Mouse (Mus musculus) cerebral cortex, adult 2 months (tissue): ENCODE results near the gene Maff.

Experiments used
- WGBS: fragments of 180-500 bp; shearing (Covaris S2); methylation state at CpG from one replicate; pipeline ENCODE4 v1.1.7; 2018; 5-methylcytosine and 5-hydroxymethylcytosine counted together

Maff gene

DNA sequence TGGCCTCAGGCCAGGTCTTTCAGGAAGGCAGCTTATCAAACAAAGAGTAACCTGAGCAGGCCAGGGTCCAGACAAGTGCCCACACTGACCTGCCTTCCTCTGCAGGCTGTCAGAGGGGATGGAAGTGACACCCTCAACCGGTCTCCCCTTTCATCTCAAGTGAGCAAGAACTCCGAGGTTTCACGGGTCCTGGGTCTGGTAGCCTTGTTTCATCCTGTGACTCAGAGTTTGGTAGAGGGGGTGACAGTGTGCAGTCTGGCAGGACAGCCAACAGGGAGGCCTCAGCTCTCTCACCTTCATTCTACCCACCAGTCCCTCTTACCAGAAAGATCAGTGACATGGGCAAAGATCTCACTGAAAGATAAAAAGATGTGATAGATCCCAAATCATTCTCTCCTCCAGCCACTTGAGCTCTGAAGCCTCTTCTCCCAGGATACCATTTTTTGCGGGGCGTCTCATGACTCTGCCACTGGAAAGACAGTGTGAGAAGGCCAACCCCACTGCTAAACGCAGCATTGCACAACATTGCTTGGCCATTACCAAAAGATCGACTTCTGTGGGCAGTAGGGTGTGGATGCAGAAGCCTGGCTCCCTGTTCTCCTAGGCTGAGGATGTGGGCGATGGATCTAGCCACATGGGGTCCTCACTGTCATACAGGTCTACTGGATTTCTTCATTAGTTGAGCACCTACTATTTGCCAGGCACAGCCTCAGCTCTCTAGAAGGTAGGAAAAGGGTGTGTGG, at the start of gene Maff:
Gene Maff (plus strand): TSS at position 571 of the 743 bp plus-strand sequence.
- 68% methylated on average over 8 of the region's 8 CpGs for WGBS

DNA sequence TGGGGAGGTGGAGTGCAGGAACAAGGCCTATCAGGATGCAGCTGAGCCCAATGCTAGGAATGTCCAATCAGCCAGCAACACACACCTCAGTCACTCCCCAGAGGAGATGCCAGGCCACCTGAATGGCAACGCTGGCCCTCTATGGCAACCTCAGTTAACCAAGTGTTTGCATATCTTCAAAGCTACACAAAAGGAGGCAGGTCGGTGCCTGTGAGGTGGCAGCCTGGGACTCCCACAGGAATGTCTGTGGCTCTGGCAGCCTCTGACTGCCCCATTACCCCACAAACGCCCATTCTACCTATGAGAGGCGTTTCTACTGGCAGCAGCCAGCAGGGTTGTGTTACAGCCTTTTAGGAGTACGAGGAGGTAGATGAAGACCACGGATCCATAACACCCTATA, 47.9 kb upstream of the Maff start:
- WGBS, result 90% methylated on average over 6 of the region's 6 CpGs

GRCm38 (mm10) chr15:79299563-79300155, 46.8 kb upstream of the Maff start:
- WGBS, result 89% methylated on average over 2 of the region's 2 CpGs

GRCm38 (mm10) chr15:79303725-79304124, 42.7 kb upstream of the Maff start:
- 98% methylated on average over 8 of the region's 8 CpGs for WGBS

GRCm38 (mm10) chr15:79304832-79305231, 41.6 kb upstream of the Maff start:
- 64% methylated on average over 5 of the region's 5 CpGs for WGBS

GRCm38 (mm10) chr15:79306043-79306637, 40.3 kb upstream of the Maff start:
- 81% methylated on average over 23 of the region's 23 CpGs for WGBS

GRCm38 (mm10) chr15:79307861-79308260, 38.6 kb upstream of the Maff start:
- WGBS, result 88% methylated on average over 4 of the region's 4 CpGs

DNA sequence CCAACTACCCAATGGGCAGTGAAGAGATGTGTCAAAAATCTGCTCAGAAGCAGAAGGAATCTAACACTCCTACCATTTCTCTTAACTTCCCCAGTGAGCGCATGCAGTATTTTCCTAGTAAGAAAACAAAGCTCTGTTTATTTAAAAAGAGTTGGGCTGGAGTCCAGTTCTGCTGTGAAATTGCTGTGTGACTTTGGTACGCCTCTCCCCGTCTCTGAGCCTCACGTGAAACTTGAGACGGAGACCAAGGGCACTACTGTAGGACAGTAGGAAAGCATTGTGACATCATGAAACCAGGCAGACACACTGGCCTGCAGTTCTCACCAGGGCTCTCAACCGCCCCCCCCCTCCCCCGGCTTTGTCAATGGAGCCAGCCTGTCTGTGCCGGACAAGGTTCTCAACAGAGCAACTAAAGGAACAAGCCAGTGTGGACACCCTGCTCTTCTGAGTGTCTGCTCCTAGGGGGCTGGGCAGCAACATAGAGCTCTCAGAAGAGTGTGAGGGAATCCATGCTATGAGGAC, 32.5 kb upstream of the Maff start:
- WGBS, result 56% methylated on average over 8 of the region's 8 CpGs

DNA sequence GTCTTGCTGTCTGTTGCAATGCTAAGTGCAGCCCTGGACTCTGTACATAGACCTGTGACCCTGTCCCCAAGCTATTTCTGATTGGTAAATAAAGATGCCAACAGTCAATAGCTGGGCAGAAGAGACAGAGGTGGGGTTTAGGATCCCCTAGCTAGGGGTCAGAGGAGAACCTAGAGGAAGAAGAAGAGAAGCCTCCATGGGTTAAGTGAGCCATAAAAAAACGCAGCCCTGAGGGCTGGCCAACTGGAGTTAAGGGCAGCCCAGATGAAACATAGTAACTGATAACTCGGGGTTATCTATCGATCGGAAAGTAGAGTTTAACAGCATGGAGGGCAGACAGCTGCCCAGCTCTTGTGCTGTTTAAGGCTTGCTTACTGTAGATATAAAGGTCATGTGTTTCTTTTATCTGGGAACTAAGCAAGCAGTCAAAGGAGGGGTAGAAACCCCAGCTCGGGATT, 24.7 kb upstream of the Maff start:
- 87% methylated on average over 5 of the region's 5 CpGs for WGBS

- WGBS, result 69% methylated on average over 11 of the region's 11 CpGs
Measured at GRCm38 (mm10) chr15:79322281-79322990, 24.0 kb upstream of the Maff start.

- WGBS, result 57% methylated on average over 6 of the region's 6 CpGs
Measured at GRCm38 (mm10) chr15:79322991-79323790, 23.2 kb upstream of the Maff start.

- WGBS, result 65% methylated on average over 4 of the region's 4 CpGs
Measured at GRCm38 (mm10) chr15:79323791-79324155, 22.6 kb upstream of the Maff start.

DNA sequence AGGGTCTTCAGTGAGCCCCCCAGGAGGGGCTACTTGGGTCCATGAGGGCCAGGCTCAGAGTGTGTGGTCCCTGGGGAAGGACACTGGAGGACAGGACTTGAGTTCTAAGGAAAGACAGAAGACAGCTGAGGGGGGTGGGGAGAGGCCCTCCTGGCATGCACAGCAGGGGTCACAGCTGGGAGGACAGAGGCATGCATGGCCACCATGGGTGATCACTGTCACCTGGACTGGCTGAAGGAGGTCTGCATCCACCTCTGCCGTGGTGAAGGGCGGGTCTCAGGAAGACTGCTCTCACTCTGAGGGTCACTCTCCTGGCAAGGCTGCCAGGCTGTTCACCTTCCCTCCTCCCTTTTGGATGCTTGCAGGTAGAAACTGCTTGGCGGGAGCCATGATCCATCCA, 22.0 kb upstream of the Maff start:
- WGBS, result 88% methylated on average over 3 of the region's 3 CpGs

- 88% methylated on average over 3 of the region's 3 CpGs for WGBS
Measured at GRCm38 (mm10) chr15:79325742-79326141, 20.7 kb upstream of the Maff start.

GRCm38 (mm10) chr15:79326264-79326663, 20.2 kb upstream of the Maff start:
- 80% methylated on average over 4 of the region's 4 CpGs for WGBS

GRCm38 (mm10) chr15:79326971-79327961, 19.2 kb upstream of the Maff start:
- 14% methylated on average over 20 of the region's 20 CpGs for WGBS

GRCm38 (mm10) chr15:79328058-79328938, 18.1 kb upstream of the Maff start, which contains the start of gene Pla2g6:
TSS of gene Pla2g6 (minus strand) at chr15:79328390.
- 2% methylated on average over 46 of the region's 46 CpGs for WGBS

DNA sequence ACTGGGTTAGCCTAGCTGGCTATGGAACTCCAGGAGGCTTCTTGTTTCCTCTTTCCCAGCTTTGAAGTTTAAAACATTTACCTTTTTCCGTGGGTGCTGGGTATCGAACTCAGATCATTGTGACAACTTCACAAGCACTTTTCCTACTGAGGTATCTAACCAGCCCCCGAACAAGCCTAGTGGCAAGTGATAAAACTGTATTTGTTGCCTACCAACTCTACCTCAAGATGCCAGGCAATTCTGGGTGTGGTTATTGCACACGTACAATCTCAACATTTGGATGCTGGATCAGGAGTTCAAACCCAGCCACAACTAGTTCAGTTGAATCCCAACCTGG, 17.5 kb upstream of the Maff start:
- WGBS, result 88% methylated on average over 4 of the region's 4 CpGs

- 93% methylated on average over 6 of the region's 6 CpGs for whole genome bisulfite sequencing
Measured at GRCm38 (mm10) chr15:79329346-79329978, 17.0 kb upstream of the Maff start.
